Mouse (Mus musculus) cerebellum, adult 9-10 months (tissue): ENCODE measurements at regions not wholly inside any gene's neighbourhood (a gene's known extent, or its start where the extent isn't known, plus 50 kb on each side); places are given as distances from the start of the nearest gene placed in this dataset.

Source experiments
- DNase-seq: peaks from one replicate; pipeline ENCODE4 v3.0.0; 2022

DNA sequence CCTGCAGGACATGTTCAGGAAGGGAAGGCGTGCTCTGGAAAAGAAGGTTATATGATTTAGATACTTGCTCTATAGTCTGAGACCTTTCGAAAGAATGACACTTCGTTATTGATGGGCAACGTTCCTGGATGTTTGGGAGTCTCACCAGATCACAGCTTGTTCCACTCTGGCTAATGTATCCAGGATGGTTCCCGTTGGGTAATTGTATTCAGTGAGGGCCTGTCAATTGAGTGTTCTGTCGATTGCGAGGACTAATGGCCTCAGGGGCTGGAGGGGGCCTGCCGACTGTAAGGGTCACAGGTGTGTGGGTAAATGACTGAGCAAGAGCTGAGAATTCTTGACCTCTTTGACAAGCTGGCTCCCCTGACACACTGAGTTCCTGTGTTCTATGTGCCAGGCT, 62.4 kb upstream of the Sdk2 start:
- no peak for DNase-seq

DNA sequence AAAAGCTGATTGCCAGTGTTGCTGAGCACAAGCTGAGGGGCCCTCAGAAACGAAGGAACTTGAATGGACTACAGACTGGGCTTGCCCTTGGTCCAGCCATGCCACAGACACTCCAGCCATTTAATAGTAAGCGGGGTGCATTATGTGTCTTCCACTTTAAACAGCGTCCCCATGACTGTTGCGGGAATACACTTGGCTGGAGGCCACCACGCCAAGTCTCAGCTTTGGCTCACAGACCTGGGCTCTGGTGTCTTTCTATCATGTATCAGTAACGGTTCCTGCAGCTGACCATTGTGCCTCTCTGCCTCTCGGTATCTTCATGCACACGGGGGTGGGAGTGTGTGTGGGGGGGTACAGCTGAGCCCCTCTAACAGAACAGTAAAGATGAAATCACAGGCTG, 62.0 kb upstream of the Sdk2 start:
- DNase-seq, result no peak

DNA sequence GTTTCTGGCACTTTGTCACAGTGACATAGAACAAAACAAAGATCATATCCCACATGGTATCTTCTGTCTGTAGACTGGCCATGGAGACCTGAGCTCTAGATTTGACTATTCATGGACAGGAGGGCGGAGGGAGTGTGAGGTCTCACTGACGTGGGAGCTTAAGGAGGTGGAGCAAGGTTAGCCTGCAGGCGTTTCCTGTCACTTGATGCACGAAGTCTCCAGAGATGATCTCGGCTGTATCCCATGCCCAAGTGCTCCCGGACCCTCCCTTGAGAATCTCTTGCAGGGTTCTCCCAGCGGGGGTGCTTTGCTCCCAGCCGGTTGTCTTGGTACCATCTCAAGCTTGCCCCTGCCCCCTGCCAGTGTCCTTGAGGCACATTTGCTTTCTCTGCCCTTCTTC, 60.6 kb upstream of the Sdk2 start:
- no peak for DNase-seq

DNA sequence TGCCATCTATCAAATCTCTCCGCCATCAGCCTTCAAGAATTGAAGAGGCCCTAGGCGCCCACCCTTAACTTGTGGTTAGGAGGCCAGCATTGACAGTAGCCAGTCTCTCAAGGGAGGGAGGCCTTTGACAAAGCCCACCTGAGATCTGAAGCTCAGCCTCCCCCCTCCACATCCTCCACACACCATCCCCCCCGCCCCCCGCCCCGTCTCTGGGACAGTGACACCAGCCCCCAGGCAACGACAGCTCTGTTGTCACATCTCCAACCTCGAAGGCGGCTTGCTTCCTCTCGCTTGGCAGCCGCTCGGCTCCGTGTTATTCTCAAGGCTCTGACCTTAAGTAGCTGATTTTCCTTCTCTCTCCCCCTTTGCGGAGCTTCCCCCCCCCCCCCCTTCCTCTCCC, 55.3 kb upstream of the Sdk2 start:
- DNase-seq, result no peak

DNA sequence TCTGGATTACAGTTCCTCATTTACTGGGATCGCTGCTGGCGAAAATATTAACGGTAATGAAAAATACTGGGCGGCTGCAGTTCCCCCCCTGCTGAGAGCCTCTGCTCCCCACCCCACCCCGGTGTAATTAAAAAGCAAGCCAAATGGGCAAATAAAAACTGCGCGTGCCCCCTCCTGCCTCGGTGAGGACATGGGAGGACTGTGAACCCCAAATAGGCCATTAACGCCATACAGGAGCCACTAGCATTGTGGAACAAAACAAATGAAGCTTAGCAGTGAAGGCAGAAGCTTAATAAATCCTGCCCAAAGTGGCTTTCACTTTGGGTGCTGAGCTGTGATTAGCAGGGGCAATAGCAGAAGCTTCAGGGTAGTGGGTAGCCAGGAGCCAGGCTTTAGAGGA, 52.3 kb upstream of the Sdk2 start:
- no peak for DNase-seq
